Mouse (Mus musculus) liver, embryonic 11.5 days (tissue): Measurements from ENCODE around the gene Serp1. TPM values are rescaled to one million over a fixed set of nuclear protein-coding genes. Genes with fewer than 3 reads are reported as not detected.
"Not testable (repeated sequence)": the region's sequence is repeated elsewhere in the genome, so short reads cannot be mapped to it uniquely, and the experiment has no call there.

ENCODE experiments used
- ATAC-seq: fragments of 200-750 bp; cut with Nextera tagmentation; replicated peaks from 2 replicates; pipeline ENCODE4 v1.8.0; 2017; ENCODE audit warnings: moderate number of reproducible peaks, mild to moderate bottlenecking, moderate TSS enrichment, moderate library complexity; ENCODE audit not compliant: low FRiP score
- DNase-seq: peaks from one replicate; pipeline ENCODE4 v3.0.0-alpha.2; 2017; ENCODE audit warnings: low spot score
- H3K27ac ChIP-seq: fragments of 300-500 bp; sonication (generic); 2 replicates; pipeline ENCODE4 v1.5.1; 2014; ENCODE audit warnings: mild to moderate bottlenecking, low read depth, low read length, control low read depth
- H3K27me3 ChIP-seq: fragments of 300-500 bp; sonication (generic); replicated peaks from 2 replicates; pipeline ENCODE4 v1.6.1; 2014; ENCODE audit warnings: low read length, mixed read lengths; ENCODE audit not compliant: control insufficient read depth, insufficient read depth
- H3K36me3 ChIP-seq: fragments of 300-500 bp; sonication (generic); 2 replicates; pipeline ENCODE4 v1.6.1; 2014; ENCODE audit warnings: mild to moderate bottlenecking, low read length, moderate library complexity, mixed read lengths; ENCODE audit not compliant: control insufficient read depth, insufficient read depth
- H3K4me1 ChIP-seq: fragments of 300-500 bp; sonication (generic); replicated peaks from 2 replicates; pipeline ENCODE4 v1.6.1; 2014; ENCODE audit warnings: low read length, mixed read lengths; ENCODE audit not compliant: control insufficient read depth, insufficient read depth
- H3K4me2 ChIP-seq: fragments of 300-500 bp; sonication (generic); 2 replicates; pipeline ENCODE4 v1.6.1; 2014; ENCODE audit warnings: mild to moderate bottlenecking, control low read depth, moderate library complexity
- H3K4me3 ChIP-seq: fragments of 300-500 bp; sonication (generic); 2 replicates; pipeline ENCODE4 v1.5.1; 2014; ENCODE audit warnings: low read depth, low read length, control low read depth
- H3K9ac ChIP-seq: fragments of 300-500 bp; sonication (generic); 2 replicates; pipeline ENCODE4 v1.6.1; 2014; ENCODE audit warnings: low read depth, low read length, control low read depth
- H3K9me3 ChIP-seq: fragments of 300-500 bp; sonication (generic); 2 replicates; pipeline ENCODE4 v1.6.1; 2016; ENCODE audit warnings: low read length, inconsistent platforms, mixed read lengths; ENCODE audit not compliant: control insufficient read depth
- whole genome bisulfite sequencing: fragments of 180-500 bp; shearing (Covaris S2); extraction: QIAGEN DNeasy Blood & Tissue Kit; methylation state at CpG from one replicate; pipeline ENCODE4 v1.1.7; 2014; 5-methylcytosine and 5-hydroxymethylcytosine counted together
- polyA plus RNA-seq: library from polyadenylated mRNA; unstranded; fragments of >200 nt; fragmentation: Nextera tagmentation; extraction: Ambion mirVana; gene quantifications from 2 replicates; pipeline ENCODE4 v1.2.1, GENCODE M21; 2014

Serp1 gene
- polyA plus RNA-seq, 1 experiment from 2014 or later, result 161 TPM

- Histone ChIP-seq H3K9me3 (no peaks in the 10 kb centered on the region), H3K4me2 (0 out of 2 replicates have a peak overlapping the region, but pooled peaks have one; percentile 10)
- 23% methylated on average over 2 of the region's 2 CpGs for WGBS
These were observed 23.7 kb downstream of the Serp1 start for GRCm38 (mm10) chr3:58501961-58502360.

GRCm38 (mm10) chr3:58493621-58494020, 32.1 kb downstream of the Serp1 start:
- no peak overlapping the region for H3K27ac ChIP-seq
- no peak overlapping the region for H3K4me2 ChIP-seq
- no peaks in the 10 kb centered on the region for H3K9me3 ChIP-seq
- ATAC-seq, result no peak
- H3K9ac ChIP-seq, result no peak overlapping the region
- no peaks in the 10 kb centered on the region for H3K36me3 ChIP-seq
- no peak for DNase-seq
- no peaks in the 10 kb centered on the region for H3K27me3 ChIP-seq
- H3K4me1 ChIP-seq, result no peaks in the 10 kb centered on the region
- WGBS, result 77% methylated on average over 4 of the region's 4 CpGs
- H3K4me3 ChIP-seq, result no peak overlapping the region

More at GRCm38 (mm10) chr3:58501961-58502360, 23.7 kb downstream of the Serp1 start:
- H3K27ac ChIP-seq, result no peak overlapping the region
- H3K4me3 ChIP-seq, result no peak overlapping the region
- ATAC-seq, result peak; percentile 61
- no peaks in the 10 kb centered on the region for H3K36me3 ChIP-seq
- H3K27me3 ChIP-seq, result no peaks in the 10 kb centered on the region
- H3K4me1 ChIP-seq, result 0 out of 2 replicates have a peak, but pooled peaks cover 4% of the 10 kb centered on the region
- H3K9ac ChIP-seq, result no peak overlapping the region; the same call in 1 of the 2 replicates
- no peak for DNase-seq

- no peaks in the 10 kb centered on the region for H3K4me1 ChIP-seq
- no peak overlapping the region for H3K4me3 ChIP-seq
- no peak overlapping the region for H3K27ac ChIP-seq
- 76% methylated on average over 7 of the region's 7 CpGs for WGBS
- no peak for DNase-seq
- no peak overlapping the region for H3K4me2 ChIP-seq
- ATAC-seq, result no peak
- no peaks in the 10 kb centered on the region for H3K9me3 ChIP-seq
- H3K9ac ChIP-seq, result no peak overlapping the region
- no peaks in the 10 kb centered on the region for H3K27me3 ChIP-seq
- no peaks in the 10 kb centered on the region for H3K36me3 ChIP-seq
These were observed 34.9 kb downstream of the Serp1 start for GRCm38 (mm10) chr3:58490787-58491186.

GRCm38 (mm10) chr3:58487999-58488775, 37.5 kb downstream of the Serp1 start:
- no peaks in the 10 kb centered on the region for H3K27me3 ChIP-seq
- no peak overlapping the region for H3K4me2 ChIP-seq
- WGBS, result 76% methylated on average over 8 of the region's 8 CpGs
- H3K4me1 ChIP-seq, result no peaks in the 10 kb centered on the region
- ATAC-seq, result no peak
- no peaks in the 10 kb centered on the region for H3K9me3 ChIP-seq
- H3K4me3 ChIP-seq, result no peak overlapping the region
- no peaks in the 10 kb centered on the region for H3K36me3 ChIP-seq
- H3K9ac ChIP-seq, result no peak overlapping the region
- no peak overlapping the region for H3K27ac ChIP-seq
- DNase-seq, result no peak

GRCm38 (mm10) chr3:58487121-58487520, 38.6 kb downstream of the Serp1 start:
- Histone ChIP-seq H3K27ac (no peak overlapping the region), H3K9ac (no peak overlapping the region), H3K4me2 (no peak overlapping the region), H3K36me3 (no peaks in the 10 kb centered on the region), H3K9me3 (no peaks in the 10 kb centered on the region), H3K27me3 (no peaks in the 10 kb centered on the region), H3K4me1 (no peaks in the 10 kb centered on the region), H3K4me3 (no peak overlapping the region)
- WGBS, result 60% methylated on average over 3 of the region's 3 CpGs
- DNase-seq, result no peak
- no peak for ATAC-seq

GRCm38 (mm10) chr3:58485883-58486282, 39.8 kb downstream of the Serp1 start:
- DNase-seq (no peak), ATAC-seq (no peak)
- Histone ChIP-seq H3K36me3 (no peaks in the 10 kb centered on the region), H3K27me3 (no peaks in the 10 kb centered on the region), H3K4me2 (no peak overlapping the region), H3K9ac (no peak overlapping the region), H3K4me1 (no peaks in the 10 kb centered on the region), H3K4me3 (no peak overlapping the region), H3K27ac (no peak overlapping the region), H3K9me3 (no peaks in the 10 kb centered on the region)
- WGBS, result 63% methylated on average over 7 of the region's 7 CpGs

- Histone ChIP-seq H3K4me1 (no peaks in the 10 kb centered on the region), H3K27me3 (no peaks in the 10 kb centered on the region), H3K4me2 (no peak overlapping the region), H3K4me3 (no peak overlapping the region), H3K9me3 (no peaks in the 10 kb centered on the region), H3K36me3 (no peaks in the 10 kb centered on the region), H3K9ac (no peak overlapping the region), H3K27ac (no peak overlapping the region)
- no peak for DNase-seq
- 73% methylated on average over 2 of the region's 2 CpGs for WGBS
- ATAC-seq, result no peak
These were observed 46.8 kb downstream of the Serp1 start for GRCm38 (mm10) chr3:58478755-58479455.

GRCm38 (mm10) chr3:58475298-58475697, 50.4 kb downstream of the Serp1 start:
- not testable (repeated sequence) for H3K4me3 ChIP-seq, H3K27me3 ChIP-seq, H3K4me1 ChIP-seq, ATAC-seq, DNase-seq, H3K36me3 ChIP-seq, H3K9me3 ChIP-seq, H3K27ac ChIP-seq, H3K9ac ChIP-seq, H3K4me2 ChIP-seq
- WGBS, result 100% methylated on average over 1 of the region's 1 CpGs
